Mouse (Mus musculus): ENCODE results near the gene Ugt1a7c.

DNA sequence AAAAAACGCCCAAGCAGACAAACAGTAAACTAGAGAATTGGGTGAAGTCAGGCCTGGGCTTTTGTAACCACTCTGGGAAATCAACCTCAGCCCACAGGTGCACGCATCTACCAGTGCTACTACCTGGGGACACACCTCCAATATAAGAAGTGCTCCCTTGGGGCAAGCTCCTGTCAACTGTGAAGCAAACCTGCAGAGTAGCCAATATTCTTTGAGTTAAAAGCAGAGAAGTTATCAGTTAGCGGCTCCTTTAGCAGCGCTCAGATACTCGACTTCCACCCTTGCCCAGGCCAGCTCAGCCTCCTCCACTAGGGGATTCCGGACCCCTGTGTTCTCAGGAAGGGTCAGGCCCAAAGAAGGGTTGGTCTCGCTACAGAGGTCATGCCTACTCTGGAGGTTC lies 166.8 kb downstream of the Ugt1a7c start:
- TF ChIP-seq CTCF (IDR thresholded peaks at IDR 0.05; ENCODE audit: low read depth) (no peak), EP300 (optimal IDR thresholded peaks at IDR 0.05) (no peak)

Data from stomach, postnatal 0 days (tissue).